Mouse (Mus musculus) intestine, postnatal 0 days (tissue): ENCODE measurements around the gene Zap70. TPM values are rescaled to one million over a fixed set of nuclear protein-coding genes. Genes with fewer than 3 reads are reported as not detected.

Source experiments
- ATAC-seq: fragments of 200-750 bp; cut with Nextera tagmentation; 2 replicates; pipeline ENCODE4 v1.8.0; 2017; ENCODE audit warnings: mild to moderate bottlenecking, moderate TSS enrichment, moderate library complexity
- H3K27ac ChIP-seq: fragments of 300-500 bp; sonication (generic); 2 replicates; pipeline ENCODE4 v1.5.1; 2014; ENCODE audit warnings: mild to moderate bottlenecking, low read depth, low read length, moderate library complexity
- H3K27me3 ChIP-seq: fragments of 300-500 bp; sonication (generic); replicated peaks from 2 replicates; pipeline ENCODE4 v1.6.1; 2014; ENCODE audit warnings: low read length, mixed read lengths; ENCODE audit not compliant: control insufficient read depth, insufficient read depth
- H3K36me3 ChIP-seq: fragments of 300-500 bp; sonication (generic); 2 replicates; pipeline ENCODE4 v1.6.1; 2014; ENCODE audit warnings: mild to moderate bottlenecking, moderate library complexity; ENCODE audit not compliant: control insufficient read depth, insufficient read depth
- H3K4me1 ChIP-seq: fragments of 300-500 bp; sonication (generic); replicated peaks from 2 replicates; pipeline ENCODE4 v1.6.1; 2014; ENCODE audit warnings: antibody characterized with exemption, low read length, mixed read lengths; ENCODE audit not compliant: control insufficient read depth, insufficient read depth
- H3K4me2 ChIP-seq: fragments of 300-500 bp; sonication (generic); replicated peaks from 2 replicates; pipeline ENCODE4 v1.6.1; 2014; ENCODE audit warnings: low read depth, mild to moderate bottlenecking, moderate library complexity
- H3K4me3 ChIP-seq: fragments of 300-500 bp; sonication (generic); 2 replicates; pipeline ENCODE4 v1.5.1; 2014; ENCODE audit warnings: low read depth, low read length
- H3K9ac ChIP-seq: fragments of 300-500 bp; sonication (generic); 2 replicates; pipeline ENCODE4 v1.6.1; 2014; ENCODE audit warnings: mild to moderate bottlenecking, low read depth, low read length
- H3K9me3 ChIP-seq: fragments of 300-500 bp; sonication (generic); 2 replicates; pipeline ENCODE4 v1.6.1; 2016; ENCODE audit warnings: mixed run types; ENCODE audit not compliant: control insufficient read depth
- CTCF ChIP-seq: sonication (generic); IDR thresholded peaks from 2 replicates; pipeline ENCODE4 v1.5.1; 2016; ENCODE audit warnings: low read depth, mild to moderate bottlenecking, control low read depth, antibody characterized with exemption, moderate library complexity
- WGBS: fragments of 180-500 bp; shearing (Covaris S2); extraction: QIAGEN DNeasy Blood & Tissue Kit; methylation state at CpG from one replicate; pipeline ENCODE4 v1.1.7; 2014; 5-methylcytosine and 5-hydroxymethylcytosine counted together
- polyA plus RNA-seq: library from polyadenylated mRNA; unstranded; fragments of >200 nt; fragmentation: Nextera tagmentation; extraction: Ambion mirVana; gene quantifications from 2 replicates; pipeline ENCODE4 v1.2.1, GENCODE M21; 2015

Zap70 gene
- polyA plus RNA-seq, 1 experiment from 2014 or later, result 0.70 TPM

- no peak overlapping the region for H3K4me3 ChIP-seq
- no peak for ATAC-seq
- H3K4me2 ChIP-seq, result no peak overlapping the region
- TF ChIP-seq CTCF, result no peak
- no peaks in the 10 kb centered on the region for H3K9me3 ChIP-seq
- no peak overlapping the region for H3K27ac ChIP-seq
- WGBS, result 86% methylated on average over 9 of the region's 9 CpGs
- H3K27me3 ChIP-seq, result no peaks in the 10 kb centered on the region
- H3K36me3 ChIP-seq, result no peaks in the 10 kb centered on the region
- no peak overlapping the region for H3K9ac ChIP-seq
- H3K4me1 ChIP-seq, result no peaks in the 10 kb centered on the region
Observed at GRCm38 (mm10) chr1:36758553-36758952, 3.0 kb upstream of the Zap70 start.

DNA sequence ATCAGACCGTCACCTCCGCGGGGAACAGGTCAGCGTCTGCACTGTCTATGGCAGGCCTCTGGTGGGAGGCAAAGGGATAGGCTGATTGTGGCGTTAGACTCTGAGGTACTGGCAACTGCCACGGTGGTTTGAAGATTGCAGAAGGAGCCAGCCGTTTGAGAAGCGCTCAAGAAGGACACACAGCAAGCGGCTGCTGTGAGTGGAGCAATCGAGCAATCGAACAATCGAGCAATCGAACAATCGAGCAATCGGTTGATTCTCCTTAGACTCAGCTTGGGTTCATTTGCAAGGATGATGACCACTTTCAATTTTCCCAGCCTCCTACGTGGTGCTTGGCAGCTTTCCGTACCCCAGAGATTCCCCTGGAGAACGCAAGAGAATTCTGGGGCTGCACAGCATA, 2.5 kb upstream of the Zap70 start:
- no peak for TF ChIP-seq CTCF
- Histone ChIP-seq H3K27me3 (no peaks in the 10 kb centered on the region), H3K4me1 (no peaks in the 10 kb centered on the region), H3K36me3 (no peaks in the 10 kb centered on the region), H3K4me2 (no peak overlapping the region), H3K9me3 (no peaks in the 10 kb centered on the region), H3K9ac (no peak overlapping the region), H3K4me3 (no peak overlapping the region), H3K27ac (no peak overlapping the region)
- 88% methylated on average over 18 of the region's 18 CpGs for WGBS
- no peak for ATAC-seq

- H3K4me3 ChIP-seq, result no peak overlapping the region
- no peaks in the 10 kb centered on the region for H3K27me3 ChIP-seq
- no peak overlapping the region for H3K27ac ChIP-seq
- H3K36me3 ChIP-seq, result no peaks in the 10 kb centered on the region
- TF ChIP-seq CTCF, result no peak
- H3K9ac ChIP-seq, result no peak overlapping the region
- no peak for ATAC-seq
- H3K4me2 ChIP-seq, result no peak overlapping the region
- WGBS, result 80% methylated on average over 9 of the region's 9 CpGs
- no peaks in the 10 kb centered on the region for H3K4me1 ChIP-seq
- H3K9me3 ChIP-seq, result no peaks in the 10 kb centered on the region
Observed at GRCm38 (mm10) chr1:36760401-36760800, 1.2 kb upstream of the Zap70 start.

DNA sequence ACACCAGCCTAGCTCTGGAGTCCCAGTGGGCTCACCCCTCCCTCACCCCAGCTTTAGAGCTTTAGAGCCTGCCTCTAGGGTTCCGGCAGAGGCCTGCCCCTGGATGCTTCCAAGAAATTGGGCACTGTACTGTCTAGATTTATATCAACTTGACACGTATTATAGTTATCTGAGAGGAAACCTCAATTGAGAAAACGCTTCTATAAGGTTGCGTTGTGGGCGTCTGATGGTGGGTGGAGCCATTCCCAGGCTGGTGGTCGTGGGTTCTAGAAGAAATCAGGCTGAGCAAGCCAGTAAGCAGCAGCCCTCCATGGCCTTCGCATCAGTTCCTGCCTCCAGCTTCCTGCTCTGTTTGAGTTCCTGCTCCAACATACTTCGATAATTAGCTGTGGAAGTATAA, 537 bp upstream of the Zap70 start:
- Histone ChIP-seq H3K9ac (no peak overlapping the region), H3K36me3 (no peaks in the 10 kb centered on the region), H3K9me3 (no peaks in the 10 kb centered on the region), H3K4me1 (no peaks in the 10 kb centered on the region), H3K4me3 (no peak overlapping the region), H3K27ac (no peak overlapping the region), H3K27me3 (no peaks in the 10 kb centered on the region), H3K4me2 (no peak overlapping the region)
- no peak for TF ChIP-seq CTCF
- WGBS, result 83% methylated on average over 8 of the region's 8 CpGs
- no peak for ATAC-seq

DNA sequence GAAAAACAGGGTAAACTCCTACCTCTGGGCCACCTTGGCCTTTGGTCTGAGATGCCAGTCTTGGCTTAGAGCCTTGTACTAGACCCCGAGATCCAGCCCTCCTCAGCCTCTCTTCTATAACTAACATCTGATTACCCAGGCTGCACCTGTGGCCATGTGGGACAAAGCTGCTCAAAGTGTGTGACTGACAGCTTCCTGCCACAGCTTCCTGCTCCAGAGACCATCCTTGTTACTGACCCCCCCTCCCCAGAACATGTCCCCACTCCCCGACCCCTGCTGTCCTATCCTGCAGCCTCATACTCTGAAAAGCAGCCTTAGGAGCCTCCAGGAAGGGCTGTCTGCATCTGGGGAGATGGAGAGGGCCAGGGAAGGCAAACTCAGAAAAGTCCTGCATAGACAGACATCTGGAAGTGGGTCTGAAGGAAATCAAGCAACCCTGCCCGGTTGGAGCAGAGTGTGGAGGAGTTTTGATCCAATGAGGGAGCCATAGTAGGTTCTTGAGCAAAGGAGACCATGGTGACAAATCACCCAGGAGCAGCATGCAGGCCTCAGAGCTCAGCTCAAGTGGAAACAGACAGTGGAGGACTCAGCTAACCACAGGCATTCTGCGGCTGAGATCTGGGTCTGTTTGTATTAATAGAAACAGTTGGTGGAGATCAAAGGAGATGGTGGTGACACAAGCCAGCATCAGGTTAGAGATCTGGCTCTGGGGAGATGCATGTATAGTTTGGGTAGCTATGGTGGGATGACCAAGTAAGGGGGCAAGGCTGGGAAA, 5.0 kb downstream of the Zap70 start:
- WGBS, result 59% methylated on average over 4 of the region's 4 CpGs
- H3K4me3 ChIP-seq, result no peak overlapping the region
- H3K4me2 ChIP-seq, result no peak overlapping the region
- no peaks in the 10 kb centered on the region for H3K4me1 ChIP-seq
- no peaks in the 10 kb centered on the region for H3K36me3 ChIP-seq
- no peaks in the 10 kb centered on the region for H3K9me3 ChIP-seq
- no peak overlapping the region for H3K27ac ChIP-seq
- no peaks in the 10 kb centered on the region for H3K27me3 ChIP-seq
- no peak for ATAC-seq
- no peak overlapping the region for H3K9ac ChIP-seq
- no peak for TF ChIP-seq CTCF

GRCm38 (mm10) chr1:36767321-36767720, 5.7 kb downstream of the Zap70 start:
- Histone ChIP-seq H3K36me3 (no peaks in the 10 kb centered on the region), H3K4me3 (no peak overlapping the region), H3K4me1 (no peaks in the 10 kb centered on the region), H3K27ac (no peak overlapping the region), H3K9ac (no peak overlapping the region), H3K9me3 (no peaks in the 10 kb centered on the region), H3K4me2 (no peak overlapping the region), H3K27me3 (no peaks in the 10 kb centered on the region)
- ATAC-seq, result no peak
- WGBS, result 22% methylated on average over 10 of the region's 10 CpGs
- TF ChIP-seq CTCF, result no peak
